Mouse (Mus musculus) left cerebral cortex, adult 9 months (tissue): ENCODE measurements at regions not wholly inside any gene's neighbourhood (a gene's known extent, or its start where the extent isn't known, plus 50 kb on each side); places are given as distances from the start of the nearest gene placed in this dataset.

Experiments
- DNase-seq, 2 experiments: peaks; one replicate each; pipeline ENCODE4 v3.0.0; 2022; ENCODE audit warnings: low spot score in 2 of 2

GRCm38 (mm10) chr2:82360224-82360623, 307.2 kb downstream of the Zfp804a start:
- no peak for DNase-seq

- no peak for DNase-seq
Measured at GRCm38 (mm10) chr2:82373152-82373551, 320.1 kb downstream of the Zfp804a start.

- no peak for DNase-seq
Measured at GRCm38 (mm10) chr2:82378476-82378875, 325.5 kb downstream of the Zfp804a start.

- DNase-seq: no peak
Measured at GRCm38 (mm10) chr2:82385123-82385522, 332.1 kb downstream of the Zfp804a start.

- DNase-seq: no peak
Measured at GRCm38 (mm10) chr2:82387744-82388143, 334.7 kb downstream of the Zfp804a start.

GRCm38 (mm10) chr2:82395426-82395825, 342.4 kb downstream of the Zfp804a start:
- DNase-seq: no peak

GRCm38 (mm10) chr2:82445706-82446105, 392.7 kb downstream of the Zfp804a start:
- no peak for DNase-seq

- DNase-seq: peak in 1 of 2 experiments; percentile 3
Measured at GRCm38 (mm10) chr2:82455743-82456142, 402.7 kb downstream of the Zfp804a start.
